Mouse (Mus musculus) spleen, adult 2 months (tissue): ENCODE data around the gene Dnah7b.
"Not testable (repeated sequence)": the region's sequence is repeated elsewhere in the genome, so short reads cannot be mapped to it uniquely, and the experiment has no call there.

Source experiments
- CTCF ChIP-seq: fragments of 200-500 bp; IDR thresholded peaks from 2 replicates; pipeline ENCODE4 v1.5.1; 2011; ENCODE audit warnings: mild to moderate bottlenecking, inconsistent platforms; ENCODE audit not compliant: insufficient read depth, insufficient read length, insufficient replicate concordance; ENCODE audit errors: extremely low read depth
- POLR2A ChIP-seq: fragments of 200-500 bp; IDR thresholded peaks from 2 replicates; pipeline ENCODE4 v1.6.1; 2011; ENCODE audit warnings: low read depth, low read length, inconsistent platforms

- not testable (repeated sequence) for TF ChIP-seq CTCF, POLR2A
These were observed 46.5 kb downstream of the Dnah7b start for GRCm38 (mm10) chr1:46112606-46113005.
